Mouse (Mus musculus) erythroblast, embryonic 14.5 days (primary cell): ENCODE measurements around the gene Scd4. TPM values are rescaled to one million over a fixed set of nuclear protein-coding genes. Genes with fewer than 3 reads are reported as not detected.

Experiments
- H3K27me3 ChIP-seq: 2 replicates; pipeline ENCODE4 v1.6.1; 2012; ENCODE audit warnings: inconsistent platforms; ENCODE audit not compliant: control insufficient read depth
- H3K36me3 ChIP-seq: 2 replicates; pipeline ENCODE4 v1.6.1; 2012; ENCODE audit warnings: mild to moderate bottlenecking, inconsistent platforms; ENCODE audit not compliant: control insufficient read depth
- H3K4me1 ChIP-seq: 2 replicates; pipeline ENCODE4 v1.6.1; 2012; ENCODE audit warnings: inconsistent platforms; ENCODE audit not compliant: control insufficient read depth
- H3K4me3 ChIP-seq: replicated peaks from 2 replicates; pipeline ENCODE3; 2012; ENCODE audit warnings: moderate library complexity, mild to moderate bottlenecking, inconsistent platforms
- H3K9me3 ChIP-seq: 2 replicates; pipeline ENCODE4 v1.6.1; 2012; ENCODE audit warnings: low read length, inconsistent platforms, mixed read lengths; ENCODE audit not compliant: control insufficient read depth
- GATA1 ChIP-seq: IDR thresholded peaks from 2 replicates; pipeline ENCODE4 v1.6.1; 2012; ENCODE audit warnings: low read length, inconsistent platforms, mixed read lengths
- TAL1 ChIP-seq: IDR thresholded peaks from 3 replicates; pipeline ENCODE4 v1.6.1; 2012; ENCODE audit warnings: low read length, inconsistent platforms, mixed read lengths
- polyA plus RNA-seq: library from polyadenylated mRNA; stranded (reverse); fragments of >175 nt; gene quantifications from 2 replicates; pipeline ENCODE4 v1.2.3, GENCODE M21; 2012

The Scd4 gene
- not detected in 2 replicates for polyA plus RNA-seq

GRCm38 (mm10) chr19:44332833-44333623 is at the start of gene Scd4:
Gene Scd4 (plus strand): TSS chr19:44333092.
- Histone ChIP-seq H3K36me3 (no peaks in the 10 kb centered on the region), H3K27me3 (no peaks in the 10 kb centered on the region), H3K4me3 (no peak within 1 kb of the TSS), H3K9me3 (no peaks in the 10 kb centered on the region), H3K4me1 (no peaks in the 10 kb centered on the region)
- TF ChIP-seq TAL1 (no peak), GATA1 (no peak)

GRCm38 (mm10) chr19:44283157-44284024 is 49.5 kb upstream of the Scd4 start:
- Histone ChIP-seq H3K27me3 (no peaks in the 10 kb centered on the region), H3K4me3 (peak overlapping the region; percentile 71), H3K36me3 (no peaks in the 10 kb centered on the region), H3K4me1 (peaks cover 80% of the 10 kb centered on the region), H3K9me3 (no peaks in the 10 kb centered on the region)
- no peak for TF ChIP-seq GATA1
- no peak for TF ChIP-seq TAL1

- no peaks in the 10 kb centered on the region for H3K27me3 ChIP-seq
- peak overlapping the region; percentile 71 for H3K4me3 ChIP-seq
- no peaks in the 10 kb centered on the region for H3K9me3 ChIP-seq
- H3K4me1 ChIP-seq: peaks cover 86% of the 10 kb centered on the region
- TF ChIP-seq TAL1: no peak
- no peak for TF ChIP-seq GATA1
- no peaks in the 10 kb centered on the region for H3K36me3 ChIP-seq
Observed at GRCm38 (mm10) chr19:44284025-44284695, 48.7 kb upstream of the Scd4 start.

- Histone ChIP-seq H3K36me3 (no peaks in the 10 kb centered on the region), H3K9me3 (no peaks in the 10 kb centered on the region), H3K27me3 (no peaks in the 10 kb centered on the region), H3K4me3 (peak overlapping the region; percentile 71), H3K4me1 (peaks cover 88% of the 10 kb centered on the region)
- peak; percentile 95 for TF ChIP-seq GATA1
- TF ChIP-seq TAL1: no peak
Observed at GRCm38 (mm10) chr19:44284723-44285122, 48.2 kb upstream of the Scd4 start.

- TF ChIP-seq GATA1: no peak
- TF ChIP-seq TAL1: no peak
- no peaks in the 10 kb centered on the region for H3K36me3 ChIP-seq
- no peak overlapping the region for H3K4me3 ChIP-seq
- H3K27me3 ChIP-seq: no peaks in the 10 kb centered on the region
- H3K4me1 ChIP-seq: peaks cover 93% of the 10 kb centered on the region
- no peaks in the 10 kb centered on the region for H3K9me3 ChIP-seq
Observed at GRCm38 (mm10) chr19:44285554-44285953, 47.3 kb upstream of the Scd4 start.

- no peak for TF ChIP-seq TAL1
- TF ChIP-seq GATA1: no peak
Observed at GRCm38 (mm10) chr19:44286109-44286508, 46.8 kb upstream of the Scd4 start.

GRCm38 (mm10) chr19:44287415-44288110 is 45.3 kb upstream of the Scd4 start:
- no peak overlapping the region for H3K4me3 ChIP-seq
- no peak for TF ChIP-seq GATA1
- no peak for TF ChIP-seq TAL1
- H3K36me3 ChIP-seq: no peaks in the 10 kb centered on the region
- H3K27me3 ChIP-seq: no peaks in the 10 kb centered on the region
- H3K9me3 ChIP-seq: no peaks in the 10 kb centered on the region
- H3K4me1 ChIP-seq: peaks cover 90% of the 10 kb centered on the region

More at GRCm38 (mm10) chr19:44286109-44286508, 46.8 kb upstream of the Scd4 start:
- H3K4me3 ChIP-seq: no peak overlapping the region
- H3K36me3 ChIP-seq: no peaks in the 10 kb centered on the region
- H3K4me1 ChIP-seq: peaks cover 90% of the 10 kb centered on the region
- no peaks in the 10 kb centered on the region for H3K27me3 ChIP-seq
- no peaks in the 10 kb centered on the region for H3K9me3 ChIP-seq

- TF ChIP-seq TAL1: no peak
- no peak for TF ChIP-seq GATA1
- Histone ChIP-seq H3K9me3 (no peaks in the 10 kb centered on the region), H3K36me3 (peaks cover 22% of the 10 kb centered on the region), H3K4me1 (peaks cover 90% of the 10 kb centered on the region), H3K27me3 (no peaks in the 10 kb centered on the region), H3K4me3 (no peak overlapping the region)
Observed at GRCm38 (mm10) chr19:44292083-44292482, 40.8 kb upstream of the Scd4 start.
